Mouse (Mus musculus) liver, embryonic 14.5 days (tissue): ENCODE results near the gene Rassf7.

Experiments
- CTCF ChIP-seq: IDR thresholded peaks from 2 replicates; pipeline ENCODE4 v1.5.1; 2016; ENCODE audit warnings: antibody characterized with exemption, low read depth, control low read depth
- EP300 ChIP-seq: IDR thresholded peaks from 2 replicates; pipeline ENCODE4 v1.6.1; 2016; ENCODE audit warnings: antibody characterized with exemption, low read depth

- TF ChIP-seq CTCF (no peak), EP300 (peak; percentile 83)
These were observed 9.3 kb upstream of the Rassf7 start for GRCm38 (mm10) chr7:141206182-141206937.
